Mouse (Mus musculus) liver, embryonic 15.5 days (tissue): Measurements from ENCODE around the gene Dpagt1. TPM values are rescaled to one million over a fixed set of nuclear protein-coding genes. Genes with fewer than 3 reads are reported as not detected.
A peak's percentile ranks its signal among the peaks of the same experiment; 100 is the strongest.
"Not testable (repeated sequence)": the region's sequence is repeated elsewhere in the genome, so short reads cannot be mapped to it uniquely, and the experiment has no call there.

ENCODE experiments used
- ATAC-seq: fragments of 200-750 bp; cut with Nextera tagmentation; 2 replicates; pipeline ENCODE4 v1.8.0; 2017; ENCODE audit warnings: moderate number of reproducible peaks, mild to moderate bottlenecking, moderate library complexity; ENCODE audit not compliant: insufficient read depth
- H3K27ac ChIP-seq: fragments of 300-500 bp; sonication (generic); replicated peaks from 2 replicates; pipeline ENCODE4 v1.5.1; 2015; ENCODE audit warnings: mild to moderate bottlenecking, inconsistent platforms
- H3K27me3 ChIP-seq: fragments of 300-500 bp; sonication (generic); 2 replicates; pipeline ENCODE4 v1.6.1; 2015; ENCODE audit warnings: mild to moderate bottlenecking, inconsistent platforms
- H3K36me3 ChIP-seq: fragments of 300-500 bp; sonication (generic); replicated peaks from 2 replicates; pipeline ENCODE4 v1.6.1; 2015; ENCODE audit warnings: moderate library complexity, mild to moderate bottlenecking, inconsistent platforms
- H3K4me1 ChIP-seq: fragments of 300-500 bp; sonication (generic); replicated peaks from 2 replicates; pipeline ENCODE4 v1.6.1; 2015; ENCODE audit warnings: inconsistent platforms
- H3K4me2 ChIP-seq: fragments of 300-500 bp; sonication (generic); 2 replicates; pipeline ENCODE4 v1.6.1; 2015; ENCODE audit warnings: moderate library complexity, mild to moderate bottlenecking, inconsistent platforms
- H3K4me3 ChIP-seq: fragments of 300-500 bp; sonication (generic); replicated peaks from 2 replicates; pipeline ENCODE4 v1.5.1; 2015; ENCODE audit warnings: mild to moderate bottlenecking, inconsistent platforms
- H3K9ac ChIP-seq: fragments of 300-500 bp; sonication (generic); 2 replicates; pipeline ENCODE4 v1.6.1; 2015; ENCODE audit warnings: moderate library complexity, mild to moderate bottlenecking, inconsistent platforms
- H3K9me3 ChIP-seq: fragments of 300-500 bp; sonication (generic); replicated peaks from 2 replicates; pipeline ENCODE4 v1.6.1; 2016; ENCODE audit warnings: inconsistent platforms
- WGBS: fragments of 180-500 bp; shearing (Covaris S2); methylation state at CpG from one replicate; pipeline ENCODE4 v1.1.7; 2015; ENCODE audit warnings: mixed read lengths; ENCODE audit not compliant: insufficient replicate concordance; 5-methylcytosine and 5-hydroxymethylcytosine counted together
- polyA plus RNA-seq: library from polyadenylated mRNA; unstranded; fragments of >200 nt; fragmentation: Nextera tagmentation; extraction: Ambion mirVana; gene quantifications from 2 replicates; pipeline ENCODE4 v1.2.1, GENCODE M21; 2015

The Dpagt1 gene
- polyA plus RNA-seq, 1 experiment from 2014 or later: 18.4 TPM

DNA sequence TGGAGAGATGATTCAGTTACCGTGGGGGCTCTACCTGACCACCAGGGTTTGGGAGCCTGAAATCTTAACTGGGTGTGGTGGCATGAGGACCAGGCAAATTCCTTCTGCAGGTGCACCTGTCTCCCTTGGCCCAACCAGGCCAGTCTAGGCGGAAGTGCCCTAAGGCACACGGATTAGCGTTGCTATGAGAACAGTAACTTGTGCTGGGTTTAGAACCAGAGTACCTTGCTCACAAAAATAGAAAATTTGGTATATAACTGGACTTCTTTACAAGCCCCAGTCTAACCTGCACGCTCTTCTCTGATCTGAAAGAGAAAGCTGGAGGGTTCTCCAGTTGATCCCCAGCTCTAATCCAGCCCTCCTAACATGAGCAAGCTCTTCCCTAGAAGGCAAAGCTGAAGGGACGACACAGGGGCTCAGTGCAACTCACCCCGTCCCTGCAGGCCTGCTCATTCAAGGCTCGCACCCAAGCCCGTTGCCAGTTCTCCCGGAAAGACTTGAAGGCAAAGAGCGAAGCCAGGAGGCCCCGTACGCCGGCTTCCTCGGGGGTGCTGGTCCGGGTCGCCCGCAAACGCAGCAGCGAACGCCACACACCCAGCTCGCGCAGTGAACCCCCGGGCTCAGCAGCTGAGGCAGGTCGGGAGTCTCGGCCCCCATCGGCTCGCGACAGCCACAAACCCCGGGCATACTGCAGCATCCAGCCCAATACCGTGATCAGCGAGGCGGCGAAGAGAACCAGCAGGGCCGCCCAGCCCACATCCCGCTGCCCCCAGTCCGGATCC lies 6.5 kb upstream of the Dpagt1 start:
- H3K9me3 ChIP-seq: no peaks in the 10 kb centered on the region
- H3K4me1 ChIP-seq: peaks cover 49% of the 10 kb centered on the region
- peak overlapping the region; percentile 84 for H3K4me2 ChIP-seq
- 3% methylated on average over 37 of the region's 37 CpGs for WGBS
- peak overlapping the region; percentile 99 for H3K4me3 ChIP-seq
- H3K36me3 ChIP-seq: peaks cover 34% of the 10 kb centered on the region
- peak overlapping the region; percentile 100 for H3K9ac ChIP-seq
- peak overlapping the region; percentile 91 for H3K27ac ChIP-seq
- H3K27me3 ChIP-seq: no peaks in the 10 kb centered on the region
- peak; percentile 14 for ATAC-seq

DNA sequence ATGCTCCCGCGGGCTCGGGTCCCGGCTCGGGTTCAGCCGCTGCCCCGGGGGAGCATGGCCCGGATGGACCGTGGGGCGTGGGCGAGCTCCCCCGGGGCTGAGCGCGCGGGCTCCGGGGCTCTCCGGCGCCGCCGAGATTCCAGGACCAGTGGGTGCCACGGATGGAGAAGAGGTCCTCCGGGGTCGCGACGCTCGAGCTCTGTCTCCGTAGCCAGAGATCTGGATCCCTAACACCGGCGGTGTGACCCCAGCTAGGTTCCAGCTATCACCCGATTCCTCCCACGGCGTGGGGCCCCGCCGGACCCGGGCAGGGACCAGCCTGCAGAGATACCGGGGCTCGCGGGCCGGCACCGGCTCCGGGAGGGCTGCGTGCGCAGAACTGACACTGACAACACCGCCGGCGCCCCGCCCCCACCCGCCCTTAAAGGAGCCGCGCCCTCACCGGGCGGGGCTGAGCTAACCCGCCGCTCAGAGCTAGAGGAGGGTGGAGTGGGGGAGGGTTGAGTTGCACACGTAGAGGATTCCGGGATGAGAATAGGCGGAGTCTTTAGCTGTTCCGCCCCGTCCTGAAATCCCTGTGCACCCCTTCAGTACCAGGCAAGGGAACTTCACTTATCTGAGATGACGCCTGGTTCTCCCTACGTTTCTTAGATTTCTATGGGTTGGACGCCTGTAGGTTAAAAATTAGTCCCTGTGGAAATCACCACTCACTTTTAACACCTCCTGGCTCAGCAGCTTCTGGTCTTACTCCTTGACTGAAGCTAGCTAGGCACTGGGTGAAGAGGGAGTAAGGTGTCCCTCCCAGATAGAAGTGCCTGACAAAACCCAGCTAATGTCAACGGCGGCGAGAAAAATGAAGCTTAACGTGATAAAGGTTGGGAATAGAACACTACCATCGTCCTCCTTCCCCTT lies 5.7 kb upstream of the Dpagt1 start, which contains the start of gene C2cd2l:
TSS of gene C2cd2l (minus strand) at position 399 of the 912 bp plus-strand sequence.
- H3K4me1 ChIP-seq: peaks cover 57% of the 10 kb centered on the region
- H3K9ac ChIP-seq: peak within 1 kb of the TSS; percentile 100
- H3K4me2 ChIP-seq: peak within 1 kb of the TSS; percentile 84
- under 1% methylated on average over 67 of the region's 67 CpGs for WGBS
- no peaks in the 10 kb centered on the region for H3K27me3 ChIP-seq
- H3K36me3 ChIP-seq: peaks cover 26% of the 10 kb centered on the region
- peak within 1 kb of the TSS; percentile 99 for H3K4me3 ChIP-seq
- peak within 1 kb of the TSS; percentile 91 for H3K27ac ChIP-seq
- H3K9me3 ChIP-seq: no peaks in the 10 kb centered on the region
- peak; percentile 96 for ATAC-seq

DNA sequence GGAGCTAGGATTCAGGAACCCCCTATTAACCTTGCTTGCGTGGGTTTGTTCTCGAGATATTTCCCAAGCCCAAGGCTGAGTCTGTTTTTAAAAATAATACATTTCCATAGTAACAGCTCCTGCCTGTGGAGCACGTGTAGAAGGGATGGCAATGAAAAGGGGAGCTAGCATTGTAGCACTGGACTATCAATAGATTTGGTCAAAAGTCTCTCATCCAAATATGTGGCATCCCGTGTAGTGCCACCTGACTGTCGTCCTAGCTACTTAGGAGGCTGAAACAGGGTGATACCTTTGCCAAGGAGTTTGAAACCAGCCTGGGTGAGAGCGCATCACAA lies 5.1 kb upstream of the Dpagt1 start:
- 23% methylated on average over 6 of the region's 6 CpGs for WGBS
- ATAC-seq: no peak

DNA sequence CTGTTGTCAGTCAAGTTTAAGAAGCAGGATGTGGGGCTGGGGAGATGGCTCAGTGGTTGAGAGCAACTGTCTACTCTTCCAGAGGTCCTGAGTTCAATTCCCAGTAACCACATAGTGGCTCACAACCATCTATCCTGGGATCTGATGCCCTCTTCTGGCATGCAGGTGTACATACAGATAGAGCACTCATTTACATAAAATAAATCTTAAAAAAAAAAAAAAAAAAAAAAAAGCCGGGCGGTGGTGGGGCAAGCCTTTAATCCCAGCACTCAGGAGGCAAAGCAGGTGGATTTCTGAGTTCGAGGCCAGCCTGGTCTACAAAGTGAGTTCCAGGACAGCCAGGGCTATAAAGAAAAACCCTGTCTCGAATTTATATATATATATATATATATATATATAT lies 2.2 kb upstream of the Dpagt1 start:
- not testable (repeated sequence) for H3K9ac ChIP-seq, H3K4me2 ChIP-seq, H3K27me3 ChIP-seq, H3K4me3 ChIP-seq, H3K9me3 ChIP-seq, H3K36me3 ChIP-seq, ATAC-seq, H3K27ac ChIP-seq
- H3K4me1 ChIP-seq: peaks cover 61% of the 10 kb centered on the region
- 65% methylated on average over 4 of the region's 4 CpGs for WGBS

More for the DNA sequence above, 5.1 kb upstream of the Dpagt1 start:
- Histone ChIP-seq H3K4me1 (peaks cover 60% of the 10 kb centered on the region), H3K27ac (peak overlapping the region; percentile 84), H3K4me2 (peak overlapping the region; percentile 84), H3K4me3 (peak overlapping the region; percentile 99), H3K36me3 (peaks cover 20% of the 10 kb centered on the region), H3K9me3 (no peaks in the 10 kb centered on the region), H3K27me3 (no peaks in the 10 kb centered on the region), H3K9ac (peak overlapping the region; percentile 52; the same call in 1 of the 2 replicates)

DNA sequence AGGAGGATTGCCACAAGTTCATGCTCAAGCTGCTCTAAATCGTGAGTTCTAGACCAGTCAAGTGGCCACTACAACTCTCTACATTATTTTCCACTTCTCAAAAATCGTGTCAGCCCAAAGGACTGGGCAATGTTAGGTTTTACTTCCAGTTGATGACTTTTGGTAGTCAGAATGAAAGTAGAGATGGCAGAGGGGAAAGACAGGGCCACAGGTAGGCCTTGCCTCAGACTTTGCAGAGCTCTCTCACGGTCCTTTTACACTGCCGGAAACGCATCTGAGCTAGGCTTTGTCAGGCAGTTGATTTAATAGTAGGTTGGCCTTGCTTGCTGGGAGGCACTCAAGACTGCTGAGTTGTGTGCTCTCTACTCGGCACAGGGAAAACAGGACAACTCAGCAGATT lies 1.7 kb upstream of the Dpagt1 start:
- Histone ChIP-seq H3K4me2 (no peak overlapping the region), H3K9ac (no peak overlapping the region), H3K36me3 (peaks cover 9% of the 10 kb centered on the region), H3K4me1 (peaks cover 56% of the 10 kb centered on the region), H3K4me3 (no peak overlapping the region), H3K27me3 (no peaks in the 10 kb centered on the region), H3K9me3 (no peaks in the 10 kb centered on the region), H3K27ac (no peak overlapping the region)
- 77% methylated on average over 6 of the region's 6 CpGs for WGBS
- ATAC-seq: no peak

DNA sequence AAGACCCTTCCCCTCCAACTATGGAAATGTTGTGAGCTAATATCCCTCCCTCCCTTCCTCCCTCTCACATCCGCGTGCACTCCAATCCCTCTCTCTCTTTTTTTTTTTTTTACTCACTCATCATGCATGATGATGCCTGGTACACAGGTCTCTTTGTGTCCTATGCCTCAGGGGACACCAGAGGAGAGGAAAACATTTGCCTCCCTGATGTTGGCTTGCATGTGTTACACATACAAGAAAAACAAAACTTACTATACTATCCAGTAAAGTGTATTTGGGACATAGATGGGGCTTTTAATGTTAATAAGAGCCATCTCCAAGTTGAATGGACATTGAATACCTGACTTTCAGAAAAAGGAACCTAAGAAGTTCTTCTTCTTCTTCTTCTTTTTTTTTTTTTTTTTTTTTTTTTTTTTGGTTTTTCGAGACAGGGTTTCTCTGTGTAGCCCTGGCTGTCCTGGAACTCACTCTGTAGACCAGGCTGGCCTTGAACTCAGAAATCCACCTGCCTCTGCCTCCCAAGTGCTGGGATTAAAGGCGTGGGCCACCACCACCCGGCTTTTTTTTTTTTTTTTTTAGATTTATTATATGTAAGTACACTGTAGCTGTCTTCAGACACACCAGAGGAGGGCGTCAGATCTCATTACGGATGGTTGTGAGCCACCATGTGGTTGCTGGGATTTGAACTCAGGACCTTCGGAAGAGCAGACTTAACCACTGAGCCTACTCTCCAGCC lies 619 bp upstream of the Dpagt1 start:
- peak overlapping the region; percentile 81; the same call in 1 of the 2 replicates for H3K4me3 ChIP-seq
- peak overlapping the region; percentile 88; the same call in 1 of the 2 replicates for H3K9ac ChIP-seq
- H3K27ac ChIP-seq: peak overlapping the region; percentile 88
- H3K4me2 ChIP-seq: peak overlapping the region; percentile 91
- not testable (repeated sequence) for ATAC-seq, H3K27me3 ChIP-seq, H3K9me3 ChIP-seq
- peaks cover 55% of the 10 kb centered on the region for H3K4me1 ChIP-seq
- 46% methylated on average over 7 of the region's 8 CpGs for WGBS
- peaks cover 19% of the 10 kb centered on the region for H3K36me3 ChIP-seq

DNA sequence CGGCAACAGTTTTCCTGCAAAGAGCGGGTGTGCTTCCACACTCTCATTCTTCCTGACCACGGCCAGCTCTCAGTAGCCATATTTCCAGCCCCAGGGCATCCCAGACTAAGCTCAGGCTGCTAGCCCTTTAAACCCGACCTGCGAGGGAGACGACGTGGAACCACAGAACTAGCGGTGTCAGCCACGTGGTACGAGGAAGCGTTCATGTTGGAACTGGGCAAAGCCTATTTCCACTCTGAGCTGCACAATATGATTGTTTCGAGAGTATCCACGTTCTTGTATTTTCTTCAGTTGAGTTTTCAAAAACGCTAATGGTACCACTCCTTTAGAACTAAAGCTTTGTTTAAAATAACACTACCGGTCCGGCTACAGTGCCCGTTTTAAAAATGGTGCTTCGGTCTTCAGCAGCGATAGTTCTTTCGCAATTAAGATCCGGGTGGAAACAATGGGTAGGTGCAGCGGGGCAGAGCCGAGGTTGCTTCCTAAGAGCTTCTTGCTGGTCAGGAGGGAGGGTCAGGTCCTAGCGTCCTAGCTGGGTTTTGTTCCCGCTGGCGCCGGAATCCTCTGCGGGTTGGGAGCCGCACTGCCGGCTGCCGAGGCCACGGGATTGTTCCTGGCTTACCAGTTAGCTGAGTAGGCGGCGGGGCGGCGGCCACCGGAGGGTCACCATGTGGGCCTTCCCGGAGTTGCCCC lies 698 bp downstream of the Dpagt1 start:
- ATAC-seq: peak; percentile 86
- peak overlapping the region; percentile 88 for H3K27ac ChIP-seq
- peak overlapping the region; percentile 88 for H3K9ac ChIP-seq
- no peaks in the 10 kb centered on the region for H3K9me3 ChIP-seq
- under 1% methylated on average over 38 of the region's 38 CpGs for WGBS
- H3K4me1 ChIP-seq: peaks cover 43% of the 10 kb centered on the region
- H3K27me3 ChIP-seq: no peaks in the 10 kb centered on the region
- peak overlapping the region; percentile 81 for H3K4me3 ChIP-seq
- H3K36me3 ChIP-seq: peaks cover 32% of the 10 kb centered on the region
- peak overlapping the region; percentile 91 for H3K4me2 ChIP-seq

DNA sequence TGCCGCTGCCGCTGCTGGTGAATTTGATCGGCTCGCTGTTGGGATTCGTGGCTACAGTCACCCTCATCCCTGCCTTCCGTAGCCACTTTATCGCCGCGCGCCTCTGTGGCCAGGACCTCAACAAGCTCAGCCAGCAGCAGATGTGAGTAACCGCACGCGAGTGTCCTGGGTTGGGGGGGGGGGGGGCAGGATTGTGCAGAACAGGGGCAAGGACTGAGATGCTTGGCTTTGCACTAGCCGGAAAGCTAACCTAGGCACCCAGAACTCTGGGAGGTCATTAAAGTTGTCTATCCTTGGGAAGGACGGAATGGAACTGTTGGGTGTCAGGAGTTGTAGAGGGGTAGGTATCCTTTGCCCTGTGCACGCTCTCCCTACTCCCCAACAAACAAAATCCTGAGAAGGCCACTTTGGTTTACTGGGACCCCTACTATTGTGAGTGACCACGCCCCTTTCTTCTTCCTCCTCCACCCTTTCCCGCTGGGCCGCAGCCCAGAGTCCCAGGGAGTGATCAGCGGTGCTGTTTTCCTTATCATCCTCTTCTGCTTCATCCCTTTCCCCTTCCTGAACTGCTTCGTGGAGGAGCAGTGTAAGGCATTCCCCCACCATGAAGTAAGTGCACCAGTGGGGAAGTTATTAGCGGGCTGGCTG lies 1.4 kb downstream of the Dpagt1 start:
- WGBS: under 1% methylated on average over 22 of the region's 22 CpGs
- peak; percentile 40 for ATAC-seq

DNA sequence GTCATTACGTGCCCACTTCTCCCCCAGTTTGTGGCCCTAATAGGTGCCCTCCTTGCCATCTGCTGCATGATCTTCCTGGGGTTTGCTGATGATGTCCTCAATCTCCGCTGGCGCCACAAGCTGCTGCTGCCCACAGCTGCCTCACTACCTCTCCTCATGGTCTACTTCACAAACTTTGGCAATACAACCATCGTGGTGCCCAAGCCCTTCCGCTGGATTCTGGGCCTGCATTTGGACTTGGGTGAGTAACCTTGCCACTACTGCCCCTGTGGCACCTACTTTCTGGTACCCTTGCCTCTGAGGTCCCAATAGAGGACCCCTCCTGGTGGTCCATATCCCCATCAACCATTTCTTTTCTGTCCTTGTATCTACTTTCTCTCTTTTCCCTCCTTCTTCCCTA lies 2.1 kb downstream of the Dpagt1 start:
- H3K4me1 ChIP-seq: peaks cover 39% of the 10 kb centered on the region
- H3K36me3 ChIP-seq: peaks cover 44% of the 10 kb centered on the region
- H3K4me2 ChIP-seq: peak overlapping the region; percentile 91
- peak overlapping the region; percentile 88; the same call in 1 of the 2 replicates for H3K9ac ChIP-seq
- WGBS: 88% methylated on average over 5 of the region's 5 CpGs
- H3K27ac ChIP-seq: peak overlapping the region; percentile 88
- ATAC-seq: no peak
- no peaks in the 10 kb centered on the region for H3K9me3 ChIP-seq
- H3K4me3 ChIP-seq: peak overlapping the region; percentile 81
- no peaks in the 10 kb centered on the region for H3K27me3 ChIP-seq

More for the DNA sequence above, 1.4 kb downstream of the Dpagt1 start:
- H3K4me1 ChIP-seq: peaks cover 42% of the 10 kb centered on the region
- H3K27ac ChIP-seq: peak overlapping the region; percentile 88
- peak overlapping the region; percentile 88 for H3K9ac ChIP-seq
- peak overlapping the region; percentile 81 for H3K4me3 ChIP-seq
- H3K27me3 ChIP-seq: no peaks in the 10 kb centered on the region
- H3K9me3 ChIP-seq: no peaks in the 10 kb centered on the region
- H3K4me2 ChIP-seq: peak overlapping the region; percentile 91
- H3K36me3 ChIP-seq: peaks cover 38% of the 10 kb centered on the region

DNA sequence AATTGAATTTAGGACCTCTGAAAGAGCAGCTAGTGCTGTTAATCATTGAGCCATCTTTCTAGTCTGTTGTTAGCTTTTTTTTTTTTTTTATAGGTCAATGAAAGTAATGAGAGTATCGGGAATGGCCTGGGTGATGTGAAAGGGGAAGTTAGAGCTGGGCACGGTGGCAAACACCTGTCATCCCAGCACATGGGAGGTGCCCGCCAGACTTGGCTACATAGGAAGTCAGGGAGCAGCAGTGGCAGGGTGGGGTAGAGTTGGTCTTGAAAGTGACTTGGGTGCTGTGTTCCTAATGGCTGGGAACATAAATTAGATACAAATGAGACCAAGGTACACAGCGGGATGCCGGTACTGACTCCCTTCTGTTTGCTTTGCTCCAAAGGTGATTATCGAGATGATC lies 4.9 kb downstream of the Dpagt1 start:
- no peak overlapping the region for H3K4me3 ChIP-seq
- peaks cover 55% of the 10 kb centered on the region for H3K36me3 ChIP-seq
- WGBS: 83% methylated on average over 6 of the region's 6 CpGs
- 0 out of 2 replicates have a peak overlapping the region, but pooled peaks have one; percentile 26 for H3K27ac ChIP-seq
- H3K27me3 ChIP-seq: no peaks in the 10 kb centered on the region
- H3K4me2 ChIP-seq: no peak overlapping the region
- no peak for ATAC-seq
- H3K4me1 ChIP-seq: peaks cover 37% of the 10 kb centered on the region
- H3K9ac ChIP-seq: no peak overlapping the region
- H3K9me3 ChIP-seq: no peaks in the 10 kb centered on the region
